Mouse (Mus musculus) ovary, postnatal 14 days (tissue): ENCODE data around the gene Amz1.

Experiments used
- DNase-seq: peaks from one replicate; pipeline ENCODE4 v3.0.0; 2022; ENCODE audit warnings: low spot score

Amz1 gene

GRCm38 (mm10) chr5:140801782-140802181, 77.9 kb downstream of the Amz1 start:
- DNase-seq = no peak

GRCm38 (mm10) chr5:140806252-140806651, 82.3 kb downstream of the Amz1 start:
- DNase-seq = no peak

DNA sequence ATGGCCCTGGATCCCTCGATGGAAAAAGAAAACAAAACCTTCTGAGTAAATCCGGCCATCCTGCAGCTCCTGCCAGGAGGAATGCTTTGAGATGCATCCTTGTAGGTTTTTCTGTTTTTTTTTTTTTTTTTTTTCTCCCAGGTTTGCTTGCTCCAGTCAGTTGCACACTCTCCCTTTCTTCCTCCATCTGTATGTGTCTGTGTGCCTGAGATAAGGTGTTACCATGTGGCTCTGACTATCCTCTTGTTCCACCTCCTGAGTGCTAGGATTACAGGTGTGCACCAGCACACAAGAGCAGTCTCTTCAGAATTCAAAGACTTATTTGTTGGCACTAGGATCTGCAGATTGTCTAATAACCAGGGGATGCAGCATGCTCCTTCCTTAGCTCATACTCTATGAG, 83.0 kb downstream of the Amz1 start:
- no peak for DNase-seq
